ENCODE assay signal across 8 mouse cellular contexts in genomic region chr10:117672693-117673092, GRCm38 (mm10). TPM values are rescaled to one million over a fixed set of nuclear protein-coding genes. Genes with fewer than 3 reads are reported as not detected.
DNase-seq lines count a peak whose midpoint lies in the region; ATAC-seq and TF ChIP-seq lines count a peak whose summit lies in the region.
"Had no signal": no experiment of that assay in that cellular context is flagged by ENCODE, and none has a peak within 500 bp of the region (broad histone marks: within the 10 kb centered on the region; RNA-seq: fewer than 3 reads in every experiment).

No protein-coding gene starts in this region.

- H3K27ac ChIP-seq in kidney, embryonic 16.5 days (ENCODE audit: low read length): no peak overlapping the region
- H3K27ac ChIP-seq in embryonic facial prominence, embryonic 15.5 days (replicated peaks): no peak overlapping the region; the same call in 1 of the 2 replicates
- no peak overlapping the region for H3K27ac ChIP-seq in heart, embryonic 10.5 days
- H3K27ac ChIP-seq: intestine, embryonic 15.5 days had no signal

- peak; percentile 54 for DNase-seq in kidney, postnatal 10 days
- peak; percentile 90 for DNase-seq in brain, embryonic 14.5 days (ENCODE audit: low read depth)
- peak; percentile 74 for DNase-seq in left cerebral cortex, postnatal 4 days
- DNase-seq in embryo, embryonic 9.5 days (ENCODE audit: extremely low spot score): no peak
- DNase-seq in heart, embryonic 10.5 days (ENCODE audit: low spot score): no peak

- WGBS in kidney, embryonic 16.5 days: 67% methylated on average over 7 of the region's 7 CpGs
- 33% methylated on average over 7 of the region's 7 CpGs for WGBS in embryonic facial prominence, embryonic 15.5 days
- WGBS in heart, embryonic 10.5 days: 56% methylated on average over 7 of the region's 7 CpGs

- H3K27me3 ChIP-seq in kidney, embryonic 16.5 days (ENCODE audit: insufficient read depth, low read length): no peaks in the 10 kb centered on the region
- no peaks in the 10 kb centered on the region for H3K27me3 ChIP-seq in embryonic facial prominence, embryonic 15.5 days
- no peaks in the 10 kb centered on the region for H3K27me3 ChIP-seq in heart, embryonic 10.5 days (ENCODE audit: insufficient read depth, poor library complexity, severe bottlenecking)
- H3K27me3 ChIP-seq: intestine, embryonic 15.5 days had no signal

- H3K9me3 ChIP-seq in kidney, embryonic 16.5 days (ENCODE audit: low read length): no peaks in the 10 kb centered on the region
- no peaks in the 10 kb centered on the region for H3K9me3 ChIP-seq in embryonic facial prominence, embryonic 15.5 days (replicated peaks)
- no peaks in the 10 kb centered on the region for H3K9me3 ChIP-seq in heart, embryonic 10.5 days
- H3K9me3 ChIP-seq: intestine, embryonic 15.5 days had no signal

- H3K36me3 ChIP-seq in kidney, embryonic 16.5 days (ENCODE audit: insufficient read depth, low read length): no peaks in the 10 kb centered on the region
- no peaks in the 10 kb centered on the region for H3K36me3 ChIP-seq in embryonic facial prominence, embryonic 15.5 days
- no peaks in the 10 kb centered on the region for H3K36me3 ChIP-seq in heart, embryonic 10.5 days
- H3K36me3 ChIP-seq: intestine, embryonic 15.5 days had no signal

- TF ChIP-seq POLR2A in brain, embryonic 14.5 days (IDR thresholded peaks at IDR 0.05; ENCODE audit: borderline replicate concordance, extremely low read depth, insufficient read depth, insufficient read length, poor library complexity, severe bottlenecking): no peak

- no peak overlapping the region for H3K4me2 ChIP-seq in kidney, embryonic 16.5 days (replicated peaks; ENCODE audit: low read depth, low read length)
- no peak overlapping the region for H3K4me2 ChIP-seq in embryonic facial prominence, embryonic 15.5 days (replicated peaks)
- H3K4me2 ChIP-seq: intestine, embryonic 15.5 days had no signal

- no peak overlapping the region for H3K4me3 ChIP-seq in kidney, embryonic 16.5 days (ENCODE audit: low read length)
- H3K4me3 ChIP-seq in embryonic facial prominence, embryonic 15.5 days (replicated peaks): no peak overlapping the region
- H3K4me3 ChIP-seq in heart, embryonic 10.5 days: no peak overlapping the region
- H3K4me3 ChIP-seq: intestine, embryonic 15.5 days had no signal

- 0 out of 2 replicates have a peak, but pooled peaks cover 11% of the 10 kb centered on the region for H3K4me1 ChIP-seq in kidney, embryonic 16.5 days (ENCODE audit: insufficient read depth, low read length)
- peaks cover 40% of the 10 kb centered on the region for H3K4me1 ChIP-seq in embryonic facial prominence, embryonic 15.5 days
- 0 out of 2 replicates have a peak, but pooled peaks cover 4% of the 10 kb centered on the region for H3K4me1 ChIP-seq in heart, embryonic 10.5 days

- intact Hi-C loops in left cerebral cortex, postnatal 4 days (cut with DNase I): loop anchor here (10.0 kb wide), 1 partner anchor 448 kb away; the partner anchor contains the start of gene Yeats4

- H3K9ac ChIP-seq in kidney, embryonic 16.5 days (replicated peaks; ENCODE audit: low read length): no peak overlapping the region
- H3K9ac ChIP-seq in embryonic facial prominence, embryonic 15.5 days: no peak overlapping the region
- H3K9ac ChIP-seq: intestine, embryonic 15.5 days had no signal

- no peak for TF ChIP-seq CTCF in brain, embryonic 14.5 days (IDR thresholded peaks at IDR 0.05; ENCODE audit: borderline replicate concordance, extremely low read depth, insufficient read depth, insufficient read length)

- ATAC-seq in kidney, embryonic 16.5 days (ENCODE audit: low FRiP score, low TSS enrichment): no peak
- peak; percentile 47 for ATAC-seq in embryonic facial prominence, embryonic 15.5 days (ENCODE audit: insufficient number of reproducible peaks, low FRiP score, low TSS enrichment, low read depth)
- ATAC-seq: intestine, embryonic 15.5 days had no signal

RNA-seq across cellular contexts. Expression of gene Mdm2, which starts 37.9 kb away (rescaled TPM):
- 46.0 and 50.1 TPM in 2 replicates for polyA plus RNA-seq in kidney, embryonic 16.5 days (2015; fragmentation: Nextera tagmentation; extraction: Ambion mirVana)
- polyA plus RNA-seq in brain, embryonic 14.5 days (2012; rRNA removed): 61.4 and 70.6 TPM in 2 replicates
- 43.9 and 57.8 TPM in 2 replicates for polyA plus RNA-seq in embryonic facial prominence, embryonic 15.5 days (2015; fragmentation: Nextera tagmentation; extraction: Ambion mirVana)
- 10 to 100 TPM; 39.1 to 51.9 TPM for total RNA-seq in left cerebral cortex, postnatal 4 days (2021)
- polyA plus RNA-seq in heart, embryonic 10.5 days (2016; fragmentation: Nextera tagmentation; extraction: Ambion mirVana): 56.4 and 59.3 TPM in 2 replicates

RNA-seq across cellular contexts. Expression of gene Cpm, which starts 43.4 kb away (rescaled TPM):
- polyA plus RNA-seq in kidney, embryonic 16.5 days (2015; fragmentation: Nextera tagmentation; extraction: Ambion mirVana): 31.2 and 33.6 TPM in 2 replicates
- polyA plus RNA-seq in brain, embryonic 14.5 days (2012; rRNA removed): 3.4 and 3.7 TPM in 2 replicates
- polyA plus RNA-seq in embryonic facial prominence, embryonic 15.5 days (2015; fragmentation: Nextera tagmentation; extraction: Ambion mirVana): 60.5 and 68.7 TPM in 2 replicates
- total RNA-seq in left cerebral cortex, postnatal 4 days (2021): 1 to 10 TPM; 1.7 to 2.5 TPM
- 5.1 and 28.3 TPM in 2 replicates for polyA plus RNA-seq in heart, embryonic 10.5 days (2016; fragmentation: Nextera tagmentation; extraction: Ambion mirVana)

Comparison
In these comparisons a context has a peak if more than half of its experiments do, and no peak if none do; other contexts are left out.
1. DNase-seq: peak in kidney, postnatal 10 days (single experiment), brain, embryonic 14.5 days (single experiment) and left cerebral cortex, postnatal 4 days (single experiment); none in embryo, embryonic 9.5 days (single experiment) and heart, embryonic 10.5 days (single experiment).